Mouse (Mus musculus): ENCODE results near the gene Igfn1. TPM values are rescaled to one million over a fixed set of nuclear protein-coding genes. Genes with fewer than 3 reads are reported as not detected.

The Igfn1 gene
- polyA plus RNA-seq, 1 experiment from 2014 or later, result 0.08 TPM

DNA sequence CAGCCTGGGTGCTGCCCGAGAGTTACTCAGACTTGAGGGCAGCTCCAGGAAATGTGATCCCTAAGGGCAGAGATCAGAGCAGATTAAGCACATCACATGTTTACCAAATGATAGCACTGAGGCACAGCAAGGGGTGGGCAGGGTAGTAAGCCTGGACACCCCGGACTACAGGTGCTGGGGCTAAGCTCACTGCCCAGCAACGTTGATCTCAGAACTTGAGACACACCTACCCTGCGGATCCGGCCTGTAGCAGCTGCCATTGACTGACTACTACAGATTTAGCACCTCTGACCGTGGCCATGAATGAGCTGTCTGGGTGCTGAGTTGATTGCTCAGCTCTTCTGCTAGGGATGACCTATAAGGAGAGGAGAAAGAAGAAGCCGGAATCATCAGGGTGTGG, 8.6 kb downstream of the Igfn1 start:
- H3K9me3 ChIP-seq (ENCODE audit: control insufficient read depth, low read length), result no peaks in the 10 kb centered on the region

DNA sequence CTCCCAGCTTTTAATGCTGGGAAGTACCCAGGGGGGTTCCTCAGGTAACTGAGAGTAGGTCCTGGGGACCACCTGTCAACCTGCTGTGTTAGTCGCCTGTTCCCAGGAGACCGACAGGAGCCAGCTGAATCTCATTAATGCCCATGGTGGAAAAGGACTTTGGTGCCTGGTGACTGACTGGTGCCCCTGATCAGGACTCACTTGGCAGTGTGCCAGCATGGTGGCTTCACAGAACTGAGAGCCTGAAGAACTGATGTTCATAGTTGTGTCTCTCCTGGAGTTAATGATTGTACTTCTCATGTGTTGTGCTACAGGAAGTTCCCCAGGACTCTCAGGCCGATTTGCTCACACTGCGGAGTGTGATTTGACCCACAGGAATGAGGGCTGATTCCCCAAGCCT, 12.7 kb downstream of the Igfn1 start:
- Histone ChIP-seq H3K4me2 (ENCODE audit: low read depth, low read length) (no peak overlapping the region), H3K4me1 (ENCODE audit: control insufficient read depth, insufficient read depth, low read length) (no peaks in the 10 kb centered on the region), H3K9ac (replicated peaks; ENCODE audit: low read depth, low read length) (no peak overlapping the region), H3K9me3 (ENCODE audit: control insufficient read depth, low read length) (no peaks in the 10 kb centered on the region), H3K27ac (ENCODE audit: low read depth, low read length) (no peak overlapping the region), H3K27me3 (ENCODE audit: control insufficient read depth, insufficient read depth, low read length) (no peaks in the 10 kb centered on the region), H3K36me3 (ENCODE audit: control insufficient read depth, insufficient read depth, low read length) (no peaks in the 10 kb centered on the region), H3K4me3 (ENCODE audit: low read depth, low read length) (no peak overlapping the region)
- ATAC-seq (ENCODE audit: low read depth), result no peak
- WGBS, result 85% methylated on average over 4 of the region's 4 CpGs

More for the DNA sequence above, 8.6 kb downstream of the Igfn1 start:
- 81% methylated on average over 7 of the region's 7 CpGs for WGBS
- Histone ChIP-seq H3K36me3 (ENCODE audit: control insufficient read depth, insufficient read depth, low read length) (no peaks in the 10 kb centered on the region), H3K4me3 (ENCODE audit: low read depth, low read length) (no peak overlapping the region), H3K4me2 (ENCODE audit: low read depth, low read length) (no peak overlapping the region), H3K27me3 (ENCODE audit: control insufficient read depth, insufficient read depth, low read length) (no peaks in the 10 kb centered on the region), H3K27ac (ENCODE audit: low read depth, low read length) (no peak overlapping the region), H3K4me1 (ENCODE audit: control insufficient read depth, insufficient read depth, low read length) (no peaks in the 10 kb centered on the region), H3K9ac (replicated peaks; ENCODE audit: low read depth, low read length) (no peak overlapping the region)
- ATAC-seq (ENCODE audit: low read depth), result no peak

DNA sequence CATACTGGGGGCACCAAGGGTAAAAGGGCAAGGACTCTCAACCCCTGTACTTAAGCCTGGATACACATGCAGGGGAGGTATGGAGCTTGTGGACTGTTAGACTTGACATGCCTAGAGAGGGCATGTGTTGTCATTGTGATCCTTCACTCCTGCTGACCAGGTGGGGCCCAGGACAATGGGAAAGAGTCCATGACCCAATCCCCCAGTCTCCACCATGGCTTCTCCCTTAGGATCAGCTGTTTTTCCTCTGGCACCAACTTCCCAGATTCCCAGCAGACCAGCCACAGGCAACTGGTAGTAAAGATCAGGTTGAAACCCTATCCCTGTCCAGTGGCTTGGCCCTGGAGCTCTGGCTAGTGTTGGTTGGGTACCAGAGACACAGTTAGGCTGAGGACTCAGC, 16.3 kb downstream of the Igfn1 start:
- Histone ChIP-seq H3K4me2 (ENCODE audit: low read depth, low read length) (no peak overlapping the region), H3K27me3 (ENCODE audit: control insufficient read depth, insufficient read depth, low read length) (no peaks in the 10 kb centered on the region), H3K4me3 (ENCODE audit: low read depth, low read length) (no peak overlapping the region), H3K9me3 (ENCODE audit: control insufficient read depth, low read length) (no peaks in the 10 kb centered on the region), H3K9ac (replicated peaks; ENCODE audit: low read depth, low read length) (no peak overlapping the region), H3K36me3 (ENCODE audit: control insufficient read depth, insufficient read depth, low read length) (no peaks in the 10 kb centered on the region), H3K27ac (ENCODE audit: low read depth, low read length) (no peak overlapping the region), H3K4me1 (ENCODE audit: control insufficient read depth, insufficient read depth, low read length) (no peaks in the 10 kb centered on the region)
- ATAC-seq (ENCODE audit: low read depth), result no peak

DNA sequence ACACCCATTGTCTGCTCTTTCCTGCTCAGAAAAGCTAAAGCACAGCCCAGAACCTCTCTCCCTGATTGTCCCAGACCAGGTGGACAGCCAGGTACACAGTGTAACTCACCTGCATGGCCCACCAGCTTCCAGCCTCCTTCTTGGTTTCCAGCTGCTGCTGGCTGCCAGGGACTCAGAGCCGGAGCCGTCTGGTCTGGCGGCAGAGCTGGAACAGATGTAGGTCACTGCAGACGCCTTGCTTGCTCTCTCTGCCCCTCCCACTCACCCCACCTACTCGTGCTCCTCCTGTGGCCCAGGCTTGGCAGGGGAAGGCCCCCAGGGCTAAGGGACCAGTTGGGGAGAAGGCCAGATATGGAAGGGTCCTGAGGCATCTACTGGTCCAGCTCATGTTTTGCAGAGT, 22.0 kb downstream of the Igfn1 start:
- no peaks in the 10 kb centered on the region for H3K36me3 ChIP-seq (ENCODE audit: control insufficient read depth, insufficient read depth, low read length)
- no peak overlapping the region for H3K9ac ChIP-seq (replicated peaks; ENCODE audit: low read depth, low read length)
- no peaks in the 10 kb centered on the region for H3K4me1 ChIP-seq (ENCODE audit: control insufficient read depth, insufficient read depth, low read length)
- H3K9me3 ChIP-seq (ENCODE audit: control insufficient read depth, low read length), result no peaks in the 10 kb centered on the region
- 55% methylated on average over 5 of the region's 5 CpGs for WGBS
- H3K27me3 ChIP-seq (ENCODE audit: control insufficient read depth, insufficient read depth, low read length), result no peaks in the 10 kb centered on the region
- no peak overlapping the region for H3K4me2 ChIP-seq (ENCODE audit: low read depth, low read length)
- no peak for ATAC-seq (ENCODE audit: low read depth)
- no peak overlapping the region for H3K27ac ChIP-seq (ENCODE audit: low read depth, low read length)
- H3K4me3 ChIP-seq (ENCODE audit: low read depth, low read length), result no peak overlapping the region

DNA sequence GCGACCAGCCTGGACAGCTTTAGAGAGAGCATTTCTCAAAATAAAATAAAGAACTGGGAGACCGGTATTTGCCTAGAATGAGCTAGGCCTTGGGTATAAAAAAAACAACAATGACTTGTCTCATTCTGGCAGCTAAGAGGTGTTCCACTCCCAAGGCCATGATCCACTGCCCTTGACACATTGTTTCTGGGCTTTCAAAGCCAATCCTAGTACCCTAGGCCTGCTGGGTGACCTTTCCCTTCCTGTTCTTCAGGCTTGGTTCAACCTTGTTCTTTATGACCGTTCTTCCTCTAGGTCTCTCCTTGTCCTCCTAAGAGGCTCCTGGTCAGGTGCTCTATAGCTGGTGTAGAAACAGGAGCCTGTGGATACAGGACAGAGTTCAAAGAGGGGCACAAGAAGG, 33.6 kb downstream of the Igfn1 start:
- no peak for ATAC-seq (ENCODE audit: low read depth)
- Histone ChIP-seq H3K36me3 (ENCODE audit: control insufficient read depth, insufficient read depth, low read length) (no peaks in the 10 kb centered on the region), H3K9me3 (ENCODE audit: control insufficient read depth, low read length) (no peaks in the 10 kb centered on the region), H3K4me2 (ENCODE audit: low read depth, low read length) (no peak overlapping the region), H3K27ac (ENCODE audit: low read depth, low read length) (no peak overlapping the region), H3K27me3 (ENCODE audit: control insufficient read depth, insufficient read depth, low read length) (no peaks in the 10 kb centered on the region), H3K4me3 (ENCODE audit: low read depth, low read length) (no peak overlapping the region), H3K9ac (replicated peaks; ENCODE audit: low read depth, low read length) (no peak overlapping the region), H3K4me1 (ENCODE audit: control insufficient read depth, insufficient read depth, low read length) (no peaks in the 10 kb centered on the region)
- 89% methylated on average over 3 of the region's 3 CpGs for WGBS

DNA sequence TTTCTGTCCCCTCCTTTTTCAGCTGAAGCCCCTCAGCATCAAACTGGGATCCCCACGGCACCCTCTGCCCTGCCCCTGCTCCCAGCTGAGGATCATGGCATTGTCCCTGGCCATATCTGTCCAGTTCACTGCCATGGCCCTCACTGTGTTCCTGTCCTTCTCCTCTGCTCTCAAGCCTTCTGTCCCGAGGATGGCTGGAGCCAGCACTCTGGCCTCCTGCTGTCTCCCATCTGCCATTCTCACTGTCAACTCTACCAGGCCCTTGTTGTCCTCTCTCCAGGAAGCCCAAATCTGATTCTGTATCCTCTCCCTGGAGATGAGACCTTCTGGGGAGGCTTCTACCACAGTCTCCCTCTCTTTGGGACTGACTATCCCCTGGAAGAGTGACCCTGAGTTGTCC, 35.7 kb downstream of the Igfn1 start:
- WGBS, result 68% methylated on average over 2 of the region's 2 CpGs

DNA sequence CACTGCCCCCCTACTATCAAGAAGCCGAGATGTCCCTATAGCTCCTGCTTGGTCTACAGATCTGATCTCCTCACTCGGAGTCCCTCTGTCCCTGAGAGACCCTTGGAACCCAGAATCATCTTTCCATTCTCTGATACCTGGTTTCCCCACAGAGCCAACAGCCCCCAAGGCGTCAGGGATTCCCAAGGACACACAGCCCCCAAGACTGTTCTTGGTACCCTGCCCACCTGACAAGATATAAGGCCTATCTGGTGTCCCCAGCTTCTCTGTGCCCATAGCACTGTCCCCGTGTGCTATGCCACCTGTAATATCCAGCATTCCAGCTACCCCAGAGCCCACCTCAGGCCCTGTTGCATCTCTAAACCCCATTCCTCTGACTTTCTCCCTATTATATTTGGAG, 38.4 kb downstream of the Igfn1 start:
- no peak overlapping the region for H3K27ac ChIP-seq (ENCODE audit: low read depth, low read length)
- 80% methylated on average over 4 of the region's 4 CpGs for WGBS
- no peaks in the 10 kb centered on the region for H3K36me3 ChIP-seq (ENCODE audit: control insufficient read depth, insufficient read depth, low read length)
- no peaks in the 10 kb centered on the region for H3K9me3 ChIP-seq (ENCODE audit: control insufficient read depth, low read length)
- no peaks in the 10 kb centered on the region for H3K27me3 ChIP-seq (ENCODE audit: control insufficient read depth, insufficient read depth, low read length)
- ATAC-seq (ENCODE audit: low read depth), result no peak
- no peaks in the 10 kb centered on the region for H3K4me1 ChIP-seq (ENCODE audit: control insufficient read depth, insufficient read depth, low read length)
- no peak overlapping the region for H3K9ac ChIP-seq (replicated peaks; ENCODE audit: low read depth, low read length)
- no peak overlapping the region for H3K4me3 ChIP-seq (ENCODE audit: low read depth, low read length)
- no peak overlapping the region for H3K4me2 ChIP-seq (ENCODE audit: low read depth, low read length)

More for the DNA sequence above, 35.7 kb downstream of the Igfn1 start:
- Histone ChIP-seq H3K4me3 (ENCODE audit: low read depth, low read length) (no peak overlapping the region), H3K27ac (ENCODE audit: low read depth, low read length) (no peak overlapping the region), H3K4me2 (ENCODE audit: low read depth, low read length) (no peak overlapping the region), H3K9ac (replicated peaks; ENCODE audit: low read depth, low read length) (no peak overlapping the region), H3K9me3 (ENCODE audit: control insufficient read depth, low read length) (no peaks in the 10 kb centered on the region), H3K36me3 (ENCODE audit: control insufficient read depth, insufficient read depth, low read length) (no peaks in the 10 kb centered on the region), H3K4me1 (ENCODE audit: control insufficient read depth, insufficient read depth, low read length) (no peaks in the 10 kb centered on the region), H3K27me3 (ENCODE audit: control insufficient read depth, insufficient read depth, low read length) (no peaks in the 10 kb centered on the region)
- ATAC-seq (ENCODE audit: low read depth), result no peak

DNA sequence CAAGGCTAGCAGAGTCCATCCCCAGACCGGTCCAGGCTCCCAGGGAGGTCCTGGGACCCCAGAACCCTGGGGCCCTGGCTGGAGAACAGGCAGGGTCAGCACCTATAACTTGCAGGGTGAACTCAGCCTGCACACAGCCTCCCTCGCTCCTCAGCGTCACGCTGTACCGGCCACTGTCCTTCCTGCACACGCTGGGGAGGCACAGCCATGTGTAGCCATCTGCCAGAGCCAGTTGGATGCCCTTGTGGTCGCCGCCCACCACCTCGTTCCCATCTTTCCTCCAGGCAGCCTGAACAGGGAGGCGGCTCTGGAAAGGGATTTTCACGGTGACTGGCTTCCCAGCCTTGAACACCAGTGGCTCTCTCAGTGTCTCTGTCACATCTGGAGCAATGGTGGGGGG, 41.6 kb downstream of the Igfn1 start:
- 70% methylated on average over 11 of the region's 11 CpGs for WGBS
- no peaks in the 10 kb centered on the region for H3K27me3 ChIP-seq (ENCODE audit: control insufficient read depth, insufficient read depth, low read length)

DNA sequence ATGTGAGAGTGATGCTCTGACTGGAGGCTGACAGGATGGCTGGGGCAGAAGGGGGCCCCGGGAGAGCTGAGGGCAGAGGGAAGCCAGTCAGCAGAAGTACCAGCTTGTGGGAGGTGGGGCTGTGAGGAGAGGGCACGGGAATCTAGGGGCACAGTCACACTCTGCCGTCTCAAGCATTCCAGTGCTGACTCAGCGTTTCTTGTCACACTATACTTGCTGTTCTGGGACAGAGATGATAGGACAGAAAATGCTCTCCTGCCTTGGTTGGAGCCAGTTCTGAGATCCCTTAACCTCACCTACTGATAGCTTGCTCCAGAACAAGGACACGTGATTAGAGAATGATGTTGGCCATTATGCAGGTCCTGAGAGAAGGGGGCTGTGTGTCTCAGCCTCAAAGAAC, 43.0 kb downstream of the Igfn1 start:
- no peak overlapping the region for H3K4me2 ChIP-seq (ENCODE audit: low read depth, low read length)
- H3K27ac ChIP-seq (ENCODE audit: low read depth, low read length), result no peak overlapping the region
- H3K27me3 ChIP-seq (ENCODE audit: control insufficient read depth, insufficient read depth, low read length), result no peaks in the 10 kb centered on the region
- no peak overlapping the region for H3K9ac ChIP-seq (replicated peaks; ENCODE audit: low read depth, low read length)
- H3K9me3 ChIP-seq (ENCODE audit: control insufficient read depth, low read length), result no peaks in the 10 kb centered on the region
- 75% methylated on average over 5 of the region's 5 CpGs for WGBS
- ATAC-seq (ENCODE audit: low read depth), result no peak
- no peaks in the 10 kb centered on the region for H3K36me3 ChIP-seq (ENCODE audit: control insufficient read depth, insufficient read depth, low read length)
- H3K4me3 ChIP-seq (ENCODE audit: low read depth, low read length), result no peak overlapping the region
- no peaks in the 10 kb centered on the region for H3K4me1 ChIP-seq (ENCODE audit: control insufficient read depth, insufficient read depth, low read length)

More for the DNA sequence above, 41.6 kb downstream of the Igfn1 start:
- no peak for ATAC-seq (ENCODE audit: low read depth)
- Histone ChIP-seq H3K4me1 (ENCODE audit: control insufficient read depth, insufficient read depth, low read length) (no peaks in the 10 kb centered on the region), H3K4me3 (ENCODE audit: low read depth, low read length) (no peak overlapping the region), H3K27ac (ENCODE audit: low read depth, low read length) (no peak overlapping the region), H3K9me3 (ENCODE audit: control insufficient read depth, low read length) (no peaks in the 10 kb centered on the region), H3K36me3 (ENCODE audit: control insufficient read depth, insufficient read depth, low read length) (no peaks in the 10 kb centered on the region), H3K9ac (replicated peaks; ENCODE audit: low read depth, low read length) (no peak overlapping the region), H3K4me2 (ENCODE audit: low read depth, low read length) (no peak overlapping the region)

DNA sequence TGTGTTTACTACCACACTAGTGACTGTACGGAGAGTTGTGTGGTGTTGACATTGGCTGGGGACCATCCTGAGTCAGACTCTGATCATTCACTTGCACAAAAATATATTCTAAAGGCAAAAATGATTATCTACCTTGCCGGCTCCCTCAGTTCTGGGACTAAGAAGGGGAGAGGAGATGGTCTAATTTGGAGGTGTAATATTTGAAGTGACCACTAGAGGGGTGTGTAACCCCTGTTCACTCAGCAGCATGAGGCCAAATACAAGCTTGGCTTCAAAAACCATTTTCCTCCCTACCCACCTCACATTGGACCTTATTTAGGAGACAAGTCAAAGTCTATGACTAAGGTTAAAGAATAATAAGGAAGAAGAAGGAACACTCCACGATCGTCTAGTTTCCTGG, 47.7 kb downstream of the Igfn1 start:
- no peak overlapping the region for H3K9ac ChIP-seq (replicated peaks; ENCODE audit: low read depth, low read length)
- H3K4me1 ChIP-seq (ENCODE audit: control insufficient read depth, insufficient read depth, low read length), result no peaks in the 10 kb centered on the region
- ATAC-seq (ENCODE audit: low read depth), result peak; percentile 49; the same call in 1 of the 2 replicates

More for the DNA sequence above, 47.7 kb downstream of the Igfn1 start:
- Histone ChIP-seq H3K4me2 (ENCODE audit: low read depth, low read length) (no peak overlapping the region), H3K27ac (ENCODE audit: low read depth, low read length) (no peak overlapping the region), H3K9me3 (ENCODE audit: control insufficient read depth, low read length) (no peaks in the 10 kb centered on the region), H3K4me3 (ENCODE audit: low read depth, low read length) (no peak overlapping the region), H3K36me3 (ENCODE audit: control insufficient read depth, insufficient read depth, low read length) (no peaks in the 10 kb centered on the region), H3K27me3 (ENCODE audit: control insufficient read depth, insufficient read depth, low read length) (no peaks in the 10 kb centered on the region)
- WGBS, result 53% methylated on average over 4 of the region's 4 CpGs

Data from neural tube, embryonic 14.5 days (tissue).